Mouse (Mus musculus): ENCODE data around the gene Sdccag8.

Gene Sdccag8

GRCm38 (mm10) chr1:176814591-176815062, at the start of gene Sdccag8:
TSS of gene Sdccag8 (plus strand) at chr1:176814660.
- DNase-seq (ENCODE audit: low read depth): peak; percentile 91

GRCm38 (mm10) chr1:176774533-176774932, 39.9 kb upstream of the Sdccag8 start:
- DNase-seq (ENCODE audit: low read depth): no peak

- DNase-seq (ENCODE audit: low read depth): no peak
Measured at GRCm38 (mm10) chr1:176789326-176789725, 25.1 kb upstream of the Sdccag8 start.

GRCm38 (mm10) chr1:176792175-176792574, 22.3 kb upstream of the Sdccag8 start:
- no peak for DNase-seq (ENCODE audit: low read depth)

GRCm38 (mm10) chr1:176798673-176799072, 15.8 kb upstream of the Sdccag8 start:
- no peak for DNase-seq (ENCODE audit: low read depth)

- no peak for DNase-seq (ENCODE audit: low read depth)
Measured at GRCm38 (mm10) chr1:176800728-176801365, 13.6 kb upstream of the Sdccag8 start.

- no peak for DNase-seq (ENCODE audit: low read depth)
Measured at GRCm38 (mm10) chr1:176810161-176810560, 4.3 kb upstream of the Sdccag8 start.

- no peak for DNase-seq (ENCODE audit: low read depth)
Measured at GRCm38 (mm10) chr1:176811892-176812291, 2.6 kb upstream of the Sdccag8 start.

GRCm38 (mm10) chr1:176812491-176813291, 1.8 kb upstream of the Sdccag8 start:
- no peak for DNase-seq (ENCODE audit: low read depth)

- DNase-seq (ENCODE audit: low read depth): no peak
Measured at GRCm38 (mm10) chr1:176813292-176814035, 996 bp upstream of the Sdccag8 start.

GRCm38 (mm10) chr1:176814036-176814420, 432 bp upstream of the Sdccag8 start, which contains the start of gene Cep170:
TSS of gene Cep170 (minus strand) at chr1:176814067.
- DNase-seq (ENCODE audit: low read depth): peak; percentile 70

- no peak for DNase-seq (ENCODE audit: low read depth)
Measured at GRCm38 (mm10) chr1:176816728-176817127, 2.3 kb downstream of the Sdccag8 start.

- DNase-seq (ENCODE audit: low read depth): no peak
Measured at GRCm38 (mm10) chr1:176818147-176818546, 3.7 kb downstream of the Sdccag8 start.

GRCm38 (mm10) chr1:176818763-176819162, 4.3 kb downstream of the Sdccag8 start:
- no peak for DNase-seq (ENCODE audit: low read depth)

- no peak for DNase-seq (ENCODE audit: low read depth)
Measured at GRCm38 (mm10) chr1:176821929-176822328, 7.5 kb downstream of the Sdccag8 start.

- DNase-seq (ENCODE audit: low read depth): no peak
Measured at GRCm38 (mm10) chr1:176822949-176823348, 8.5 kb downstream of the Sdccag8 start.

GRCm38 (mm10) chr1:176823889-176824288, 9.4 kb downstream of the Sdccag8 start:
- no peak for DNase-seq (ENCODE audit: low read depth)

GRCm38 (mm10) chr1:176824611-176825010, 10.2 kb downstream of the Sdccag8 start:
- no peak for DNase-seq (ENCODE audit: low read depth)

GRCm38 (mm10) chr1:176825084-176825483, 10.6 kb downstream of the Sdccag8 start:
- no peak for DNase-seq (ENCODE audit: low read depth)

GRCm38 (mm10) chr1:176826186-176826585, 11.7 kb downstream of the Sdccag8 start:
- no peak for DNase-seq (ENCODE audit: low read depth)

- DNase-seq (ENCODE audit: low read depth): no peak
Measured at GRCm38 (mm10) chr1:176826931-176827330, 12.5 kb downstream of the Sdccag8 start.

- DNase-seq (ENCODE audit: low read depth): no peak
Measured at GRCm38 (mm10) chr1:176827365-176827764, 12.9 kb downstream of the Sdccag8 start.

Measured in c-Kit-positive CD71-positive TER-119-negative erythroid progenitor cells, embryonic 14.5 days (primary cell).